Mouse (Mus musculus) ovary, postnatal 14 days (tissue): ENCODE measurements at regions not wholly inside any gene's neighbourhood (a gene's known extent, or its start where the extent isn't known, plus 50 kb on each side); places are given as distances from the start of the nearest gene placed in this dataset.
A peak's percentile ranks its signal among the peaks of the same experiment; 100 is the strongest.

Experiments used
- DNase-seq: peaks from one replicate; pipeline ENCODE4 v3.0.0; 2022; ENCODE audit warnings: low spot score

DNA sequence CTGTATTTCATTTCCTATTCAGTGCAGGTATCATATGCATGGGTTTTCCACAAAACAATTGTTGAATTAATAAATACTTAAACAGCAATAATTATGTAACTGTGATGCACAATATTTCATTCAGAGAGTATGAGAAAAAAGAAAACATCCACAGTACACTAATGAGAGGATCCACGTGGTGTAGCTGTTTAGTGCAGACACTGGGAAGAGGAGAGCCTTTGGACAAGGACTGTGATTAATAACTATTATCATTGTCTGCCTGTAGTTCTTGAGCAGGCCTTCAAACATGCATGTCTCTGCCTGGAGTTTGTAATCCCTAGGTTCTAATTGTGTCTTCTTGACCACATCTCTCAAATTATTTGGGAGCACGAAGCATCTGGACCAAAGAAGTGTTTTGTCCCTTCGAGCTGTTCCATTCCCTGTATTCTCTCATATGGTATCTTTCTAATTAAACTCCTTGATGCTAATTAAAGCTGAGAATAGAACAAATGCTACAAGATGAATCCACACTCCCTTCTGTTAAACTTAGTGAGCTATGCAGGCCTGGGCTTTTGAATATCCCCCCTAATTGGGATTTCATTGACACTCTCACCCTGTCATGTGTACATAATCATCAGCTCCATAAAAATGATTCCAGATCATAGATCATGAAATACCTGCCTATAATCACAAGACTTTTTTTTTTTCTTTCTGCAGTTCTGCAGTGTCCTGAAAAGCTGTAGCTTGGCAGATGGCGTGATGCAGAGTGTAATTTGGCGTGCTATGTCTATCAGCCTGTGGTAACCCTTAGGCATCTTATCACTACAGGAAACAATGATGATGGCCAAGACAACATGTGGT, 1208.9 kb upstream of the G6pd2 start:
- DNase-seq, result no peak

DNA sequence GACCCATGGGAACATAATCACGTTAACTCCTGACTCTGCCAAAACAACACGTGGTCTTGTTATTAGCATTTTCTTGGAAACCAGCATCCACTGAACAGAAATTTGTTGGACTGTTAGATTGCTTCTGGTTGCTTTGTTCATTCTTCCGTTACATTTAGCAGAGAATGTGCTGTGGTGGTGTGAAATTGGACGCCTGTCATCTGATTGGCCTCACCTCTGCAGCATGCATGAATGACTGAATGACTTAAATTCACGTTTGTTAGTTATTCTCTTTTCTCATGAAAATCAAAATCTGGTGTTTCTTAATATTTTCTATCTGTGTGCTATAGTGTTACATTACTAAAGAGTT, 1208.3 kb upstream of the G6pd2 start:
- no peak for DNase-seq

GRCm38 (mm10) chr5:60608943-60609614, 1199.5 kb upstream of the G6pd2 start:
- peak; percentile 14 for DNase-seq
